Mouse (Mus musculus): Measurements from ENCODE around the gene Tnfaip6. TPM values are rescaled to one million over a fixed set of nuclear protein-coding genes. Genes with fewer than 3 reads are reported as not detected.

Tnfaip6 gene
- polyA plus RNA-seq, 1 experiment = 2.8 TPM

DNA sequence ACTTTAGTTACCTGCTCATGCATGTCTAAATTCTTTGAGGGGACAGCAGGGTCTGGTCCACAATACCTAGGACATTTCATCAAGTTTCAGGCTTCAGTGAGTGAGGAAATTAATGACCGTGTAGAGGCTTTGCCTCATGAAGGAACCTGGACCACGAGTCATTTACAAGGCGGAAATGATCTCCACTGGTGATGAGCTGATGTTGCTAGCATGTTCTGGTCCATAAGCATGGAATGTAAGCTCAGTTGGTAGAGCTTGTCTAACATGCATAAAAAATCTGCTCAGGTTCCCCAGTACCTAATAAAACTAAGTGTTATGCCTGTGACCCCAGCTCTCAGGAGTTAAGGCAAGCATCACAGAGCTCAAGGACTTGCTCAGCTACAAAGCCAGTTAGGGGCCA, 4.3 kb downstream of the Tnfaip6 start:
- TF ChIP-seq POLR2A (IDR thresholded peaks at IDR 0.05; ENCODE audit: insufficient read depth, low read length) = no peak
- TF ChIP-seq EP300 (IDR thresholded peaks at IDR 0.05; ENCODE audit: insufficient read depth, low read depth, low read length) = no peak
- Histone ChIP-seq H3K9me3 (replicated peaks; ENCODE audit: control insufficient read depth, insufficient read depth, low read length, poor library complexity, severe bottlenecking) (no peaks in the 10 kb centered on the region), H3K27me3 (ENCODE audit: control insufficient read depth, insufficient read depth, low read length, poor library complexity, severe bottlenecking) (no peaks in the 10 kb centered on the region), H3K4me3 (ENCODE audit: low read depth, low read length) (no peak overlapping the region), H3K36me3 (ENCODE audit: control insufficient read depth, insufficient read depth, low read length, poor library complexity, severe bottlenecking) (no peaks in the 10 kb centered on the region), H3K4me1 (ENCODE audit: control insufficient read depth, insufficient read depth, low read length) (no peaks in the 10 kb centered on the region), H3K27ac (ENCODE audit: insufficient read depth, low read length) (no peak overlapping the region), H3K9ac (ENCODE audit: low read depth, poor library complexity, severe bottlenecking) (no peak overlapping the region)

DNA sequence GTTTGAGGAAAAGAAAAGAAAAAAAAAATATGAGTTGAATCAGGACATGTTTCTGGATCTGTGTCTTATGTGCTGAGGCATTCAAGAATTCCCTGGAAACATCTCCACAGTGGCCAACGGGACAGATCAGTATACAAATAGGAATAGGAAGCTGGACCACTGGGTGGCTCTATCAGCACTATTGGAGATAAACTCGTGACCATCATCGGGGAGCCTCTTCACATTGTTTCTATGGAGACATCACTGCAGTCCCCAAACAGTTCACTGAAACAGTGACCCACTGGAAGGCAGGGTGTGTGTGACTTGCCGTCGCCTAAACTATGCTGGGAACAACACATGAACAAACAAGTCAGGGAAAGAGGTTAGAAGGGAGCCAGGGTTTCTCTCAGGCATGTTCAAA, 4.9 kb downstream of the Tnfaip6 start:
- H3K27ac ChIP-seq (ENCODE audit: insufficient read depth, low read length) = no peak overlapping the region
- H3K36me3 ChIP-seq (ENCODE audit: control insufficient read depth, insufficient read depth, low read length, poor library complexity, severe bottlenecking) = no peaks in the 10 kb centered on the region
- H3K9me3 ChIP-seq (replicated peaks; ENCODE audit: control insufficient read depth, insufficient read depth, low read length, poor library complexity, severe bottlenecking) = no peaks in the 10 kb centered on the region
- H3K9ac ChIP-seq (ENCODE audit: low read depth, poor library complexity, severe bottlenecking) = no peak overlapping the region
- no peak overlapping the region for H3K4me3 ChIP-seq (ENCODE audit: low read depth, low read length)
- TF ChIP-seq POLR2A (IDR thresholded peaks at IDR 0.05; ENCODE audit: insufficient read depth, low read length) (no peak), CTCF (IDR thresholded peaks at IDR 0.05; ENCODE audit: low read depth, low read length) (no peak), EP300 (IDR thresholded peaks at IDR 0.05; ENCODE audit: insufficient read depth, low read depth, low read length) (no peak)
- no peaks in the 10 kb centered on the region for H3K27me3 ChIP-seq (ENCODE audit: control insufficient read depth, insufficient read depth, low read length, poor library complexity, severe bottlenecking)
- H3K4me1 ChIP-seq (ENCODE audit: control insufficient read depth, insufficient read depth, low read length) = no peaks in the 10 kb centered on the region

- Histone ChIP-seq H3K27ac (ENCODE audit: insufficient read depth, low read length) (no peak overlapping the region), H3K4me1 (ENCODE audit: control insufficient read depth, insufficient read depth, low read length) (no peaks in the 10 kb centered on the region), H3K9me3 (replicated peaks; ENCODE audit: control insufficient read depth, insufficient read depth, low read length, poor library complexity, severe bottlenecking) (no peaks in the 10 kb centered on the region), H3K9ac (ENCODE audit: low read depth, poor library complexity, severe bottlenecking) (no peak overlapping the region), H3K27me3 (ENCODE audit: control insufficient read depth, insufficient read depth, low read length, poor library complexity, severe bottlenecking) (no peaks in the 10 kb centered on the region), H3K36me3 (ENCODE audit: control insufficient read depth, insufficient read depth, low read length, poor library complexity, severe bottlenecking) (no peaks in the 10 kb centered on the region), H3K4me3 (ENCODE audit: low read depth, low read length) (no peak overlapping the region)
- TF ChIP-seq CTCF (IDR thresholded peaks at IDR 0.05; ENCODE audit: low read depth, low read length) = no peak
- TF ChIP-seq POLR2A (IDR thresholded peaks at IDR 0.05; ENCODE audit: insufficient read depth, low read length) = no peak
- TF ChIP-seq EP300 (IDR thresholded peaks at IDR 0.05; ENCODE audit: insufficient read depth, low read depth, low read length) = no peak
Measured at GRCm38 (mm10) chr2:52043485-52043884, 5.7 kb downstream of the Tnfaip6 start.

DNA sequence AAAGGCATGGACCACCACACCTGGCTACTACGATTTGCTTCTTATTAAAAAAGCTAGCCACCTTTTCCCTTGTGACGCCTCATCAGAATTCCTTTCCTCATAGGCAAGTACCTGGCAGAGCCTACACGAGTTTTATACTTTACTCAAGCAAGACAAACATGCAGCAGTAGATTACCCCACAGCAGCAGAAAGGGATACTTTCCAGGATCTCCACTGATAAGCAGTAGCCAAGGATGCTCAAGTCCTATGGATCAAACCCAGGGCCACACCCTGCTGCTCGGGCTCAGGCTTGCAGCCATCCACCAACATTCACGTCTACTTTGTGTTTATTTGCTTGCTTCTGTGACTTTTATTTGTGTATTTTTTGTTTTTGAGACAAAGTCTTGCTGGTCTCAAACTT, 8.2 kb downstream of the Tnfaip6 start:
- no peaks in the 10 kb centered on the region for H3K36me3 ChIP-seq (ENCODE audit: control insufficient read depth, insufficient read depth, low read length, poor library complexity, severe bottlenecking)
- H3K9me3 ChIP-seq (replicated peaks; ENCODE audit: control insufficient read depth, insufficient read depth, low read length, poor library complexity, severe bottlenecking) = no peaks in the 10 kb centered on the region
- no peaks in the 10 kb centered on the region for H3K27me3 ChIP-seq (ENCODE audit: control insufficient read depth, insufficient read depth, low read length, poor library complexity, severe bottlenecking)
- TF ChIP-seq CTCF (IDR thresholded peaks at IDR 0.05; ENCODE audit: low read depth, low read length) (no peak), EP300 (IDR thresholded peaks at IDR 0.05; ENCODE audit: insufficient read depth, low read depth, low read length) (no peak), POLR2A (IDR thresholded peaks at IDR 0.05; ENCODE audit: insufficient read depth, low read length) (no peak)
- no peak overlapping the region for H3K9ac ChIP-seq (ENCODE audit: low read depth, poor library complexity, severe bottlenecking)
- no peak overlapping the region for H3K4me3 ChIP-seq (ENCODE audit: low read depth, low read length)
- H3K27ac ChIP-seq (ENCODE audit: insufficient read depth, low read length) = no peak overlapping the region
- H3K4me1 ChIP-seq (ENCODE audit: control insufficient read depth, insufficient read depth, low read length) = no peaks in the 10 kb centered on the region

- H3K36me3 ChIP-seq (ENCODE audit: control insufficient read depth, insufficient read depth, low read length, poor library complexity, severe bottlenecking) = no peaks in the 10 kb centered on the region
- TF ChIP-seq CTCF (IDR thresholded peaks at IDR 0.05; ENCODE audit: low read depth, low read length) (no peak), EP300 (IDR thresholded peaks at IDR 0.05; ENCODE audit: insufficient read depth, low read depth, low read length) (no peak), POLR2A (IDR thresholded peaks at IDR 0.05; ENCODE audit: insufficient read depth, low read length) (no peak)
- no peak overlapping the region for H3K9ac ChIP-seq (ENCODE audit: low read depth, poor library complexity, severe bottlenecking)
- no peaks in the 10 kb centered on the region for H3K9me3 ChIP-seq (replicated peaks; ENCODE audit: control insufficient read depth, insufficient read depth, low read length, poor library complexity, severe bottlenecking)
- H3K27ac ChIP-seq (ENCODE audit: insufficient read depth, low read length) = no peak overlapping the region
- H3K4me1 ChIP-seq (ENCODE audit: control insufficient read depth, insufficient read depth, low read length) = peaks cover 1% of the 10 kb centered on the region
- no peaks in the 10 kb centered on the region for H3K27me3 ChIP-seq (ENCODE audit: control insufficient read depth, insufficient read depth, low read length, poor library complexity, severe bottlenecking)
- H3K4me3 ChIP-seq (ENCODE audit: low read depth, low read length) = no peak overlapping the region
Measured at GRCm38 (mm10) chr2:52050823-52051222, 13.0 kb downstream of the Tnfaip6 start.

GRCm38 (mm10) chr2:52052335-52052734, 14.5 kb downstream of the Tnfaip6 start:
- Histone ChIP-seq H3K4me3 (ENCODE audit: low read depth, low read length) (no peak overlapping the region), H3K27me3 (ENCODE audit: control insufficient read depth, insufficient read depth, low read length, poor library complexity, severe bottlenecking) (no peaks in the 10 kb centered on the region), H3K27ac (ENCODE audit: insufficient read depth, low read length) (no peak overlapping the region), H3K4me1 (ENCODE audit: control insufficient read depth, insufficient read depth, low read length) (peaks cover 1% of the 10 kb centered on the region), H3K9me3 (replicated peaks; ENCODE audit: control insufficient read depth, insufficient read depth, low read length, poor library complexity, severe bottlenecking) (no peaks in the 10 kb centered on the region), H3K9ac (ENCODE audit: low read depth, poor library complexity, severe bottlenecking) (no peak overlapping the region), H3K36me3 (ENCODE audit: control insufficient read depth, insufficient read depth, low read length, poor library complexity, severe bottlenecking) (no peaks in the 10 kb centered on the region)
- TF ChIP-seq EP300 (IDR thresholded peaks at IDR 0.05; ENCODE audit: insufficient read depth, low read depth, low read length) (no peak), CTCF (IDR thresholded peaks at IDR 0.05; ENCODE audit: low read depth, low read length) (no peak), POLR2A (IDR thresholded peaks at IDR 0.05; ENCODE audit: insufficient read depth, low read length) (no peak)

Data from ES-Bruce4 (cell line).